Mouse (Mus musculus) embryonic facial prominence, embryonic 10.5 days (tissue): ENCODE results near the gene Gak. TPM values are rescaled to one million over a fixed set of nuclear protein-coding genes. Genes with fewer than 3 reads are reported as not detected.

Experiments used
- polyA plus RNA-seq: library from polyadenylated mRNA; unstranded; fragments of >200 nt; fragmentation: Nextera tagmentation; extraction: Ambion mirVana; gene quantifications from 2 replicates; pipeline ENCODE4 v1.2.1, GENCODE M21; 2016

The Gak gene
- polyA plus RNA-seq, 1 experiment from 2014 or later, result 63.5 TPM

Other genes starting within 250 kb of the Gak start
- gene Pde6b, start 241.4 kb downstream of the Gak start, polyA plus RNA-seq, result 0.16 and 0.39 TPM in 2 replicates
- gene Atp5k, start 195.3 kb downstream of the Gak start, polyA plus RNA-seq, result 378 and 386 TPM in 2 replicates
- gene Mfsd7a, start 180.9 kb downstream of the Gak start, polyA plus RNA-seq, result 0.11 and 0.15 TPM in 2 replicates
- gene Pcgf3, start 168.5 kb downstream of the Gak start, polyA plus RNA-seq, result 23.3 and 23.8 TPM in 2 replicates
- gene Cplx1, start 79.7 kb downstream of the Gak start, polyA plus RNA-seq, result 2.7 and 4.0 TPM in 2 replicates
- gene Tmem175, start within 50 bp of the Gak start, polyA plus RNA-seq, result 15.1 and 16.0 TPM in 2 replicates
- gene Idua, start 30.6 kb upstream of the Gak start, polyA plus RNA-seq, result 9.3 and 9.6 TPM in 2 replicates
- 12.5 and 14.5 TPM in 2 replicates for gene Dgkq, start 39.9 kb upstream of the Gak start, polyA plus RNA-seq
- gene Slc26a1, start 45.8 kb upstream of the Gak start, polyA plus RNA-seq, result 0.55 and 0.92 TPM in 2 replicates
- gene Fgfrl1, start 62.6 kb upstream of the Gak start, polyA plus RNA-seq, result 28.9 and 34.0 TPM in 2 replicates
- gene Rnf212, start 145.2 kb upstream of the Gak start, polyA plus RNA-seq, result 0.92 TPM in 1 of 2 replicates, not detected in the other
- not detected in 2 replicates for gene Tmed11, start 165.6 kb upstream of the Gak start, polyA plus RNA-seq
- not detected in 2 replicates for gene Vmn2r8, start 179.1 kb upstream of the Gak start, polyA plus RNA-seq
- gene Vmn2r9, start 222.8 kb upstream of the Gak start, polyA plus RNA-seq, result not detected in 2 replicates